Mouse (Mus musculus): ENCODE measurements at regions not wholly inside any gene's neighbourhood (a gene's known extent, or its start where the extent isn't known, plus 50 kb on each side); places are given as distances from the start of the nearest gene placed in this dataset.

DNA sequence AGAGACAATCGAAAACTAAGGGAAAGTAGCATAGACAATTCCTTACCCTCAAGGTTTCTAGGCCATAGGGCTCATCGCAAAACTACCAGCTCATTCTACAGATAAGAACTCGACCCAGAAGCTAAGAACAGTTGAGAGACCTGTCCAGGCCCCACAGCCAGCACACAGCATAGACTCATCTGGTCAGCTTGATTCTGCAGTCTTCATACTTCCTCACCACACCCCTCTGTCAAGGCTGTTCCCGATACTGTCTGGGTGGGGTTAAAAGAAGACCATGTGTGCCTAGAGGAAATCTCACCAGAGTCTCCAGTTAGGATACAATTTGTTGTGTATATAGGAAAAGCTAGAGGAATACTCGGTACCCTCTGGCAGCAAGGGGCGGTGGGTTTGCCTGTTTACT, 91.0 kb upstream of the Cpeb4 start:
- TF ChIP-seq POLR2A (IDR thresholded peaks at IDR 0.05; ENCODE audit: borderline replicate concordance, insufficient read depth, low read length) (no peak), CTCF (IDR thresholded peaks at IDR 0.05; ENCODE audit: borderline replicate concordance, insufficient read depth, low read depth, low read length) (no peak)
